Mouse (Mus musculus) limb, embryonic 10.5 days (tissue): ENCODE results near the gene Erg28. TPM values are rescaled to one million over a fixed set of nuclear protein-coding genes. Genes with fewer than 3 reads are reported as not detected.

Source experiments
- DNase-seq: peaks from one replicate; pipeline ENCODE4 v3.0.0-alpha.2; 2017; ENCODE audit warnings: low spot score
- H3K27ac ChIP-seq: fragments of 300-500 bp; sonication (generic); 2 replicates; pipeline ENCODE4 v1.5.1; 2016; ENCODE audit warnings: mild to moderate bottlenecking
- H3K27me3 ChIP-seq: fragments of 300-500 bp; sonication (generic); 2 replicates; pipeline ENCODE4 v1.6.1; 2016; ENCODE audit warnings: low read depth, mild to moderate bottlenecking; ENCODE audit not compliant: poor library complexity, severe bottlenecking
- H3K36me3 ChIP-seq: fragments of 300-500 bp; sonication (generic); 2 replicates; pipeline ENCODE4 v1.6.1; 2016; ENCODE audit warnings: mild to moderate bottlenecking, moderate library complexity
- H3K4me1 ChIP-seq: fragments of 300-500 bp; sonication (generic); 2 replicates; pipeline ENCODE4 v1.6.1; 2016
- H3K4me3 ChIP-seq: fragments of 300-500 bp; sonication (generic); 2 replicates; pipeline ENCODE4 v1.5.1; 2016; ENCODE audit warnings: mild to moderate bottlenecking, moderate library complexity
- H3K9me3 ChIP-seq: fragments of 300-500 bp; sonication (generic); replicated peaks from 2 replicates; pipeline ENCODE4 v1.6.1; 2016; ENCODE audit warnings: mild to moderate bottlenecking
- WGBS: fragments of 180-500 bp; shearing (Covaris S2); methylation state at CpG from one replicate; pipeline ENCODE4 v1.1.7; 2016; 5-methylcytosine and 5-hydroxymethylcytosine counted together
- polyA plus RNA-seq: library from polyadenylated mRNA; unstranded; fragments of >200 nt; fragmentation: Nextera tagmentation; extraction: Ambion mirVana; gene quantifications from 2 replicates; pipeline ENCODE4 v1.2.1, GENCODE M21; 2016

Gene Erg28
- polyA plus RNA-seq, 1 experiment from 2014 or later: 109 TPM

DNA sequence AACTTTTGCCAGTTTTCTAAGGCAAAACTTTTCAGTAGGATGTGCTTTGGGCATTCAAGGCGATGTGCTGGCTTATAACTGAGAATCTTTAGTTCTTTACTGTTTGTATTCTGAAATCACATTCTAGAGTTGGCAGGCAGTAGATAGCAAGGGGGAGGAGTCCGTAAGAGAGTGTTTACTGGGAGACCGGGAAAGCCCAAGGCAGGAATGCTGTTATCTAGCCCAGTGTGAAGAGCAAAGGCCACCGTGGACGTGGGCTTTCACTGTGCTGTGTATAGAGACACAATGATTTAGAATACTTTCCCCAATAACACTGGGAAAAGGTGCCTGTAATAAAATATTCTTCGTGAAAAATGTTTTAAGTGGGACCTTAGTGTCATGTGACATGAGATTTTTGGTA is 14.6 kb downstream of the Erg28 start:
- Histone ChIP-seq H3K27me3 (no peaks in the 10 kb centered on the region), H3K9me3 (no peaks in the 10 kb centered on the region), H3K4me1 (no peaks in the 10 kb centered on the region), H3K4me3 (no peak overlapping the region), H3K36me3 (peaks cover 43% of the 10 kb centered on the region), H3K27ac (no peak overlapping the region)
- WGBS: 57% methylated on average over 6 of the region's 6 CpGs
- no peak for DNase-seq

DNA sequence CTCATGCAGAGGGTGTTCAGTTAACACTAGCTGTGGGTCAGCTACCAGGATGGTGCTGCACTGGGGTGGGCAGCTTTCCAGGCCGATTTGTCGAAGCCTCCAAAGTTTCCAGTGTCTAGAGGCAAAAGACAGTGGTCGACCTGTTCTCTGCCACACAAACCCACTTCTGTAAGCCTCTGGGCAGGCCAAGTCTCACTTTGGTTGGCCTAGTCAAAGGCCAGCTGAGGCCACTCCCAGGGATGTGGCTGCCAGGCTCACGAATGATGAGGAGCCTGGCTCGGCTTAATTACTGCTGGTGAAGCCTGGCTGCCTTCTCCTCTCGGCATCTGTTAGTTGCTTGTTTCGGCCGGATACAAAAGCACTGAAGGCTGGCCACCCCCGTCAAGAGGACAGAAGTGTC is 24.3 kb downstream of the Erg28 start:
- no peak for DNase-seq
- 36% methylated on average over 9 of the region's 9 CpGs for WGBS
- Histone ChIP-seq H3K27ac (peak overlapping the region; percentile 61; the same call in 1 of the 2 replicates), H3K4me3 (no peak overlapping the region), H3K4me1 (0 out of 2 replicates have a peak, but pooled peaks cover 6% of the 10 kb centered on the region), H3K36me3 (no peaks in the 10 kb centered on the region), H3K27me3 (no peaks in the 10 kb centered on the region), H3K9me3 (no peaks in the 10 kb centered on the region)

DNA sequence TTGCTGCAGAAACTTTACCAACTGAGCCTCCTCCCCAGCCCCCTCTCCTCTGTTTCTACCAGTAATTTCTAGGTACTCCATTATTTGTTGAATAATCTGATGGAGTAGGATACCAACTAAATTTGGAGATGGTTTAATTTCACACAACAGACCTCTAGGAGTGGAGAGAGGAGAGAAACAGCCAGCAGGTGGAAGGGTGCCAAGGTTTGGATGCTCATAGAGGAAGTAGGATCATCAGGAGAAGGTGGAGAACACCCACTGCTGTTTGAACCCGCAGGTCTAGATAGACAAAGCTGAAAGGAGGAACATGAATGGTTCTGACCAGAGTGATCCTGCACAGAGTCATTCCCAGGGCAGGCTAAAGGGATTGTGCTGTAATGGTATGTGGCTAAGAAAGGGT is 28.8 kb downstream of the Erg28 start:
- Histone ChIP-seq H3K9me3 (no peaks in the 10 kb centered on the region), H3K36me3 (no peaks in the 10 kb centered on the region), H3K4me1 (0 out of 2 replicates have a peak, but pooled peaks cover 6% of the 10 kb centered on the region), H3K27me3 (no peaks in the 10 kb centered on the region), H3K4me3 (no peak overlapping the region), H3K27ac (no peak overlapping the region)
- WGBS: 92% methylated on average over 1 of the region's 1 CpGs
- DNase-seq: no peak

DNA sequence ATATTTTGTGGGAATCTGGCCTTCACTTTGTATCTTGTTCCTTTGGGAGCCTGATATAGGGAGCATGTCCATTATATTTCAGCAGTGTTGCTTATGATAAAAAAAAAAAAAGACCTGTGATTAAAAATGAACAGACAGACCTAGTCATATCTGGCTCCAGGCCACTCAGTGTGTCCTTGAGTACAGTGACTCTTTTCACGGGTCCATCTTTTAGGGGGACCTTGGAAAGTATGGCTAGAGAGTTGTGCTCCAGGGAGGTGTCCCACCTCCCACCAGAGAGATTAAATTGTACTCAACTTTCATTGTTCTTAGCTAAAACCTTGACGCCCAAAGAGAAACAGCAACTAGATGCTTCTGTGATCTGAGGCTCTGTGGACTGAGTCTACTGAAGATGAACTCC is 30.3 kb downstream of the Erg28 start:
- WGBS: 88% methylated on average over 2 of the region's 2 CpGs

DNA sequence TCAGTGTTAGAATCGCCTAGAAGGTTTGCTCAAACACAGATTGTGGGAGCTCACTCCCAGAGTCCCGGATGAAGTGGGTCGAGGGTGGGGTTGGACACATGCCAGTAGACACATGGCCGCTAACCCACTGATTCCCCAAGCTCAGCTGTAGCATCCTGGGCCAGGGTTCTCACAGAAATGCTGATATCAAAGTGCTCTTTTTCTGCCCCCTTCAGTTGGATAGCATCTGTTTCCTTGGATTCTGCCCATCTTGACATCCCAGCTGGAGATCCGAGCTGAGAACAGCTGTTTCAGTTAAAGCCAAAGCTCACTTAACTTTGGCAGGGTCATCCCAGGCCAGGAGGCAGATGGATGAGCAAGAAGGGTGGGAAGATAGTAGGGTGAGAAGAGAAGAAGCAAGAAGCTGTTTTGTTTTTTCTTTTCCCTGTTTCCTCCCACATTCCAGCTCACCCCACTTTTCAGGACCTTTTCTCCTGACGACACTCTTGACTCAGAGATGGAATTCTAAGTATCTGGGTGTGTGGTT is 31.5 kb downstream of the Erg28 start:
- Histone ChIP-seq H3K36me3 (no peaks in the 10 kb centered on the region), H3K4me3 (no peak overlapping the region), H3K4me1 (no peaks in the 10 kb centered on the region), H3K9me3 (no peaks in the 10 kb centered on the region), H3K27ac (no peak overlapping the region), H3K27me3 (no peaks in the 10 kb centered on the region)
- WGBS: 76% methylated on average over 6 of the region's 6 CpGs
- no peak for DNase-seq

More for the DNA sequence above, 30.3 kb downstream of the Erg28 start:
- H3K27me3 ChIP-seq: no peaks in the 10 kb centered on the region
- no peak overlapping the region for H3K4me3 ChIP-seq
- H3K9me3 ChIP-seq: no peaks in the 10 kb centered on the region
- no peak overlapping the region for H3K27ac ChIP-seq
- no peaks in the 10 kb centered on the region for H3K36me3 ChIP-seq
- H3K4me1 ChIP-seq: no peaks in the 10 kb centered on the region
- DNase-seq: no peak

DNA sequence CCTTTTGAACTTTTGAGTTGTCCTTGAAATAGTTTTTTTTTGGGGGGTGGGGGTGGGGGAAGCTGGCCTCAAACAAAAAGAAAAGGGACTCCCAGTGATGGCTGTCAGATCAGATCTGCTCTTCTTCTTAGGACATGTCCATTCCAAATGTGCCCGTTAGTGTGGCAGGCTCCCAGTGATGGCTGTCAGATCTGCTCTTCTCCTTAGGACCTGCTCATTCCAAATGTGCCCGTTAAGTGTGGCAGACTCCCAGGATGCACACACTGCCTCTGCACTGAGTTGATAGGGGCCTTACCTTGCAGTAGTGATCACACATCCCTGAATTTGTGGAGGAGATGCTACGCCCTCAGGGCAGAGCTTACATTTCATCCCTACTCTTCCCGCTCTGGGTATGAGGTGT is 32.2 kb downstream of the Erg28 start:
- H3K36me3 ChIP-seq: no peaks in the 10 kb centered on the region
- no peaks in the 10 kb centered on the region for H3K4me1 ChIP-seq
- H3K4me3 ChIP-seq: no peak overlapping the region
- DNase-seq: no peak
- H3K9me3 ChIP-seq: no peaks in the 10 kb centered on the region
- no peak overlapping the region for H3K27ac ChIP-seq
- WGBS: 85% methylated on average over 4 of the region's 4 CpGs
- H3K27me3 ChIP-seq: no peaks in the 10 kb centered on the region

DNA sequence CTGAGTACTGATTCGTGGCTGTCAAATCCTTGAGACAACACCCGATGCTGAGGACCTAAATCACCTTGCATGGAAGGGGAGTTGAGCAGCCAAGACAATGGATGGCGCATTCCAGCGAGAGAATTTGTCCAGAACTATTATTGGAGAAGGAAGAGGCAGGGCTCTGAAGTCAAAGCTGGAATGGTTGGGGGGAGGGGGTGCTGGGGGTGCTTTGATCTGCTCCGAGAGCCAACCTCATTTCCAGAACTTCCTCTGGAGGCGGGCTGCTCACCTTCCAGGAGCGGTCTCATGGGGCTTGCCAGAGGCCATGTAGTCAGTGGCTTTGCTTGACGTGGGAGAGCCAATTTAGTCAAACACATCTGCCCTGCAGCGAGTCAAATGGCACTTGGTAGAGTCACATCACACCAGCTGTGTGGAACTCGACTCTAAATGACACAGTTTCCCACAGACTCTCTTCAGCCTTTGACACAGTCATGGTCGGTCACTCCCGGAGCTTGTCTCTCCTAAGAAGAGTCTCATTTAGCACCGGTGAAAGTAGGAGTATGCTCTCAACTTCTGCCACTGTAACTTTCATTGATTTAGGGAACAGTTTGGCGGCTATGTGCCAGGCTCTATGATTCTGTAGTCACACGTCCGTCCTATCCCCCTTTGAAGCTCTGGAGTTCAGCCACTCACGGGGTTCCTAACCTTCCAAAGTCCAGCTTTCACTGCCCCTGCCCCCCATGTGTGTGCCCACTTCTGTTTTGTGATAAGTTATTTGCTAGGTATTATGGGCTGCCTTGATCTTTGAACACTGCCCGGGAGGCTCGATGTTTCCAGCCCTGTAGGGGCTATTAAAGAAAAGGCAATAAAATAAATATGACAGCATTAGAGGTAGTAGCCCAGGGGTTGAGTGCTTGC is 39.2 kb downstream of the Erg28 start:
- DNase-seq: peak; percentile 40
- WGBS: 56% methylated on average over 19 of the region's 19 CpGs
- H3K36me3 ChIP-seq: no peaks in the 10 kb centered on the region
- H3K27ac ChIP-seq: peak overlapping the region; percentile 15; the same call in 1 of the 2 replicates
- H3K4me3 ChIP-seq: no peak overlapping the region
- H3K9me3 ChIP-seq: no peaks in the 10 kb centered on the region
- H3K4me1 ChIP-seq: peaks cover 19% of the 10 kb centered on the region
- H3K27me3 ChIP-seq: no peaks in the 10 kb centered on the region

DNA sequence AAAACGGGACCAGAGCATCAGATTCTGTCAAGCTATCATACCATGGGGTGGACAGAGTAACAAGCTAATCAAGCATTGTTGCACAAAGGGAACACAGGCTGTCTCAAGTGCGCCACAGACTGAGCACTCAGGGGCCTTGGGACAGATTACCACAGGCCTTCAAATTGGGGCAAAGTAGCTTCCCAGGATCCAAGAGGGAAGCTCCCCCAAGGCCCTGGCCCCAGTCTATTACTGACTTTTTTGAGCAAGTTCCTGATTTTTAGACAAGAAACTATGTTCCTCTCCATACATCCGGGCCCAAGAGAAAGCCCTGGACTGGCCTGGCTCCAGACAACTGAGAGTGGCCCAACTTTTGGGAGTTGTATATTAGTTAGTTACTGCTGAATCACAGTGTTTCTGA is 42.7 kb downstream of the Erg28 start:
- DNase-seq: no peak
- Histone ChIP-seq H3K36me3 (no peaks in the 10 kb centered on the region), H3K4me1 (peaks cover 24% of the 10 kb centered on the region), H3K4me3 (no peak overlapping the region), H3K27ac (no peak overlapping the region), H3K9me3 (no peaks in the 10 kb centered on the region), H3K27me3 (no peaks in the 10 kb centered on the region)
- 95% methylated on average over 3 of the region's 3 CpGs for WGBS

DNA sequence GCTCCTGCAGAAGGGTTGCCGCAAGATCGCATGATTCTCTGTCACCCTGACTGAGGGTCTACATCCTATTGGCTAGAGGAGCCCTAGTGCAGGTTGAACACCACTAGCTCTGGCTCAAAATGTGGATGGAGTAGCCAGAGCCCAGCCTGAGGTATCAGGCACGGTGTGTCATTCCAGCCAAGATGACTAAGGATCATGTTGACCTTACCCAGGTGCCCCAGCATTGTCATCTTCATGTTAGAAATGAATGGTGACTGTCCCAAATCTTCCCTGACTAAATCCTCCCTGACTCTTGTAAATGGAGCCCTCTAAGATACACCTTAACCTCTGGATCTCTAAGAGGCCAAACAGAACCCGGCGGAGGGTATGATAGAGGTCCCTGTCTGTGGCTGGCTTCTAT is 44.6 kb downstream of the Erg28 start:
- DNase-seq: no peak
- 95% methylated on average over 5 of the region's 5 CpGs for WGBS

DNA sequence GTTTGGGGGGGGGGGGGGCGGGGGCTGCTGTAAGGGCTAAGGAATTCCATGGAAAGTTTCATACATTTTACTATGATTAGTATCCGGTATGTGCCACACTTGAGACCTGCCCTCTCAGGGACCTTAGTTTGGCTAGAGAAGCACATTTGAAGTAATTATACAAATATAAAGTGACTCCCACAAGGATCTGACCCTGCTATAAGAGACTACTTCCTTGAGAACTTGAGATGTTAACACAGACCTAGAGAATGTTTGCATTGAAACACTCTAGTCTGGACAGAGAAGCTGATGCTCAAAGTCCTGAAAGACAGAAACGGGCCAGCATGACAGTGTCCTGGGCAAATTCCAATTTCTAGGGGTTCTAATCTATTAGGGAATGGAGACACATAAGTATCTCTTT is 45.4 kb downstream of the Erg28 start:
- Histone ChIP-seq H3K36me3 (no peaks in the 10 kb centered on the region), H3K4me1 (peaks cover 6% of the 10 kb centered on the region; the same call in 1 of the 2 replicates), H3K4me3 (no peak overlapping the region), H3K27me3 (no peaks in the 10 kb centered on the region), H3K9me3 (no peaks in the 10 kb centered on the region), H3K27ac (no peak overlapping the region)
- 77% methylated on average over 3 of the region's 3 CpGs for WGBS
- no peak for DNase-seq

More for the DNA sequence above, 44.6 kb downstream of the Erg28 start:
- Histone ChIP-seq H3K9me3 (no peaks in the 10 kb centered on the region), H3K4me1 (peaks cover 7% of the 10 kb centered on the region), H3K27ac (no peak overlapping the region), H3K27me3 (no peaks in the 10 kb centered on the region), H3K4me3 (no peak overlapping the region), H3K36me3 (no peaks in the 10 kb centered on the region)

DNA sequence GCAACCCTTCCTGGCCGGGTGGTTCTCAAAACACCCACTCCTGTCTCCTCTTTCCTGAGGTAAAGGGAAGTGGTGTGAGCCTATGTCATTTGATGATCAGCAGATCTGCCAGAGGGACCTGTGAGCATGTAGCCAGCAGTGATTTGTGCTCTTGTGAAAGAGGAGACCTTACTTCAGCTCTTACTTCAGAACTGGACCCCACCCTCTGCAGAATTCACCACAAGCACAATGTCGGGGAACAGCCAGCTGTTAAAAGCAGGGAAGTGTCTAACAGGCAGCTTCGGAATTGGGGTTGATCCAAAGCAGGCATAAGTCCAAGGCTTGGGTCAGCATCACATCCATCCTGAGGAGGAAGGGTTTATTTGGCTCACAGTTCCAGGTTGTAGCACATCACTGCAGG is 53.0 kb downstream of the Erg28 start:
- H3K4me3 ChIP-seq: no peak overlapping the region
- H3K27me3 ChIP-seq: 0 out of 2 replicates have a peak, but pooled peaks cover 7% of the 10 kb centered on the region
- no peaks in the 10 kb centered on the region for H3K9me3 ChIP-seq
- peaks cover 2% of the 10 kb centered on the region; the same call in 1 of the 2 replicates for H3K4me1 ChIP-seq
- no peaks in the 10 kb centered on the region for H3K36me3 ChIP-seq
- 78% methylated on average over 3 of the region's 3 CpGs for WGBS
- no peak overlapping the region for H3K27ac ChIP-seq
- DNase-seq: no peak

DNA sequence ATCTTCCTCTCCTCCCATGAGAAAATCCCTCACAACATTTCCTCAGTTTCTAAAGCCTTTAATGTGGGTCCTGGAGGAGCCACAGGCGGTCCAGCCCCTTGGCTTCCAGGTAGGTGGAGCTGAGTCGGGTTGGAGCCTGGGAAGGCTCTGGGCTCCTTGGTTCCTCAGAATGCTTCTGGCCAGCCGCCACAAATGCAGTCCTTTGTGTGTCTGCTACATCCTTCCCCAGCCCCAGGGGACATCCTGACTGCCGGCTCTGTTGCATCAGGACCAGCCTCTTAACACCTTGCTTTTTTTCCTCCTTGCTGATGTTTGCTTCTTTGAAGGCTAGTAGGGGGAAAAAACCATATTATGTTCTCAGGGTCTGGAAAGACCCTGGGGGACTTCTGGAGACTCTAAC is 56.6 kb downstream of the Erg28 start:
- peaks cover 2% of the 10 kb centered on the region; the same call in 1 of the 2 replicates for H3K4me1 ChIP-seq
- no peak overlapping the region for H3K27ac ChIP-seq
- H3K27me3 ChIP-seq: 0 out of 2 replicates have a peak, but pooled peaks cover 7% of the 10 kb centered on the region
- H3K9me3 ChIP-seq: no peaks in the 10 kb centered on the region
- H3K36me3 ChIP-seq: no peaks in the 10 kb centered on the region
- 53% methylated on average over 4 of the region's 4 CpGs for WGBS
- H3K4me3 ChIP-seq: no peak overlapping the region
- no peak for DNase-seq

DNA sequence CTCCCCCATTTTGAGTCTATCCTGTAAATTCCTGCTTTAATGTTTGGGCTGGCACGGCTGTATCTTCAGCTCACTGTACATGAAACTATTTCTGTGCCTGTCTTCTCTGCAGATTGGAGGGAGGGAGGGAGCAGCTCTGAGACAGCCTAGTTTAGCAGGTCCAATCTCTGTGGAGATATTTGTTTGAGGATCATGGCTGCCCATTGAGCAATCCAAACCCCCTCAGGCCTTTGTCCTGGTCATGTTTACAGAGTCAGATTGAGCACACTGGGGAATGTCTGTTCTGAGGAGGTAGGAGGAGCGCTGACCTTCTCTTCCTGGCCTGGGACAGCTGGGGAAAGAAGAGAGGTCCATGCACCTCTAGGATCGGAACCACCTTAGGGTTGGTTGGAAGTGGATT is 58.1 kb downstream of the Erg28 start:
- 80% methylated on average over 3 of the region's 3 CpGs for WGBS
- H3K27me3 ChIP-seq: 0 out of 2 replicates have a peak, but pooled peaks cover 7% of the 10 kb centered on the region
- no peak overlapping the region for H3K27ac ChIP-seq
- no peaks in the 10 kb centered on the region for H3K36me3 ChIP-seq
- no peaks in the 10 kb centered on the region for H3K9me3 ChIP-seq
- DNase-seq: no peak
- H3K4me1 ChIP-seq: peaks cover 2% of the 10 kb centered on the region; the same call in 1 of the 2 replicates
- H3K4me3 ChIP-seq: no peak overlapping the region
